Mouse (Mus musculus) testis, postnatal 10 days (tissue): ENCODE measurements at regions not wholly inside any gene's neighbourhood (a gene's known extent, or its start where the extent isn't known, plus 50 kb on each side); places are given as distances from the start of the nearest gene placed in this dataset.
A peak's percentile ranks its signal among the peaks of the same experiment; 100 is the strongest.

Experiments
- DNase-seq: peaks from one replicate; pipeline ENCODE4 v3.0.0; 2021; ENCODE audit warnings: low spot score

DNA sequence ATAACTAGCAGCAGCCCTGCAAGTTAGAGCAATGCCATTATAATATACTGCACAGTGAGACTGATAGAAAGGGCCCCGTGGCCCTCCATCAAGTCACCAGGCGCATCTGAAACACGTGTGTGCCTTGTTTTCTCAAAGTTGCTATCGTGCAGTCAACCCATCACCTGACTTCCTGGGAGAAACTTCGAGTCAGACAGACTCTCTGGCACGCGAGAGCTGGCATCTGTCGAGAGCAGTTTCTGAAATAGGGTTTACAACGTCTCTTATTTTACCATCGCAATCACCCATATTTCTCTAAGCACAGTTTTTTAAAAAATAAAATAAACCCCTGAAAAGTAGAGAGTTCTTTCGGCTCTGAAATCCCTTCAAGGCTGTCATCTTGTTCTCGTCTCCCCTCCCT, 169.8 kb downstream of the 3110018I06Rik start:
- no peak for DNase-seq

GRCm38 (mm10) chr12:107658821-107659220, 170.4 kb downstream of the 3110018I06Rik start:
- DNase-seq: no peak

- no peak for DNase-seq
Observed at GRCm38 (mm10) chr12:107662624-107663023, 174.2 kb downstream of the 3110018I06Rik start.

DNA sequence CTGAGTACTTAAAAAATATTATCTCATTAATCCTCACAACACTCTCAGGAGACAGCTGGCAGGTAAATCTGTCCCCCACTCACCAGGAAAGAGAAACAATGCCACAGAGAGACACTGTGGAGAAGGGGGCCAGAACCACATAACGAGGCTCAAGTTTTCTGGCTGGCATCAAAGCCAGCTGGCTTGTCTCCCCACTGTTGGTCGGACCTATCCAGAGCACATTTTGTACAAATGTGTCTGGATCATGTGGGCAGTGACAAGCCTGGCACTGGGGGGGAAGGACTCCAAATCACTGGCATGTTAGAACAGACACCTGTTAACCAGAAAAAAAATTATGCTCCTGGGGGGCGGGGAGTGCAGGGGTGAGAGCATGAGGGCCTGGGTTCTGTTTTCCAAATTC, 179.4 kb downstream of the 3110018I06Rik start:
- DNase-seq: no peak

GRCm38 (mm10) chr12:107669046-107669445, 180.6 kb downstream of the 3110018I06Rik start:
- DNase-seq: no peak

DNA sequence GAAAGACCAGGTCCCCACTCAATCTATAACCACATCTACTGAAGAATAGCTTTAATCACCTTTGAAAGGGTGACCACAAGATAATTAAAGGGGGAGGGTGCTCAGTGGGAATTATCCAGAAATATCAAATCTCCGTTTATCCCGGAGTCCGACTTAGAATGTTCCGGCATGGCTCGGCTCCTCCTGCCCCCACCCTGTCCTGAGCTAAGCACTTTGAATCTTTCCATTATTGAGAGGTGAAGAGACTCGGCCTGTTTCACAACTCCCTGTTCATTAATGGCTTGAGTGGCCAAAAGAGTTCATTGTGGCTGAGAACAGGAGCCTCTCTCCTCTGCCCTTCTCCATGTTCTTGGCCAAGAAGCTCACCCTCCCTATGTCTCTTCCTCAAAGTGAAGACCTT, 181.0 kb downstream of the 3110018I06Rik start:
- no peak for DNase-seq

DNA sequence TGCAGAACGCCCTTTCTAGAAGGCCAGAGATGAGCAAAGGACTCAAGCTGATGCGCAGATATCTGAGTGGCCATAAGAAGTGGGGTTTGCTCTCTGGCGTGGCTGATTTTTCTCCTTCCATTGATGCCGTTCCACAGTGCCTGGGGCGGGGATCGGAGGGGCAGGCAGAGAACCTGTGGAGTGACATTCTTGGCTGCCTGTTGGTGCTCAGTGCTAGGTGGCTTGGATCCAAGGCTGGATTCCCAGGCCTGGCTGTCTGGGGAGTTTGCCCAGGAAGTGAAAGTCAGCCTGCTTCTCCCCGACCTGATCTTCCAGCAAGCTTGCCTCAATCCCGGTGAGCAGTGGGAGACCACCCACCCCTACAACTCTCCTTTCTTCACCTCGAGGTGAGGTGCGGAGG, 181.5 kb downstream of the 3110018I06Rik start:
- DNase-seq: no peak

- no peak for DNase-seq
Observed at GRCm38 (mm10) chr12:107677076-107677475, 188.6 kb downstream of the 3110018I06Rik start.

GRCm38 (mm10) chr12:107687447-107687846, 199.0 kb downstream of the 3110018I06Rik start:
- no peak for DNase-seq

GRCm38 (mm10) chr12:107689418-107689817, 201.0 kb downstream of the 3110018I06Rik start:
- DNase-seq: no peak

- DNase-seq: no peak
Observed at GRCm38 (mm10) chr12:107690061-107690460, 201.6 kb downstream of the 3110018I06Rik start.

DNA sequence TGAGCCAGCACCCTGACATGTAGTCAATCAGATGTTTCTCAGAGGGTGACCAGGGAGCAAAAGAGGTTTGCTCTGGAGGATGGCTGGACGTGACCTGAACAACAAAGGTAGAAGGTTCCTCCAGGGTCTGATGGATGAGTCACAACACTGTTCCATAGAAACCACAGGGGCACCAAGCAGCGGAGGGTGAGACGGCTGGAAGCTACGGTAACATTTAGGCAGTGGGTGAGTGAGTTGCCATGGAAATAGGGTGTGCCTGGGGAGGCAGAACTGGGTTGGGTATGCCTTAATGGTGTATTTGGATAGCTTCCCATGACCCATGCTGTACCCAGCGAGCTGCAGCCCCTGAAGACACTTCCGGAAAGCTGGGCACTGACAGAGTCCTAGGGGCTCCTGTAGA, 205.3 kb downstream of the 3110018I06Rik start:
- DNase-seq: no peak

DNA sequence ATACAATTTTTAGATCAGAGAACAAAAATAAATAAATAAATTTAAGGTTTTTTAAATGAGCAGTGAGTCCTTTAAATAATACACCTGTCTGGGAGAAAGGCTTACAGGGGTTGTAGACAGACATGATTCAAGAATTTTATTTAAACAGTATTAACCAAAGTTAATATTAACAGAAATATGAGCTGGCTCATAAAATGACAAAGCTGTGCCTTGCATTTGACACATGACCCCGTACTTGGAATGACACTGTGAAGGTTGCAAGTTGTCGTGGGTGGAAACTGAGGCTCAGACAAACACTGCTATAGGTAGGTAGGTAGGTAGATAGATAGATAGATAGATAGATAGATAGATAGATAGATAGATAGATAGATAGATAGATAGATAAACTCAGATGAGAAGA, 206.6 kb downstream of the 3110018I06Rik start:
- DNase-seq: no peak

DNA sequence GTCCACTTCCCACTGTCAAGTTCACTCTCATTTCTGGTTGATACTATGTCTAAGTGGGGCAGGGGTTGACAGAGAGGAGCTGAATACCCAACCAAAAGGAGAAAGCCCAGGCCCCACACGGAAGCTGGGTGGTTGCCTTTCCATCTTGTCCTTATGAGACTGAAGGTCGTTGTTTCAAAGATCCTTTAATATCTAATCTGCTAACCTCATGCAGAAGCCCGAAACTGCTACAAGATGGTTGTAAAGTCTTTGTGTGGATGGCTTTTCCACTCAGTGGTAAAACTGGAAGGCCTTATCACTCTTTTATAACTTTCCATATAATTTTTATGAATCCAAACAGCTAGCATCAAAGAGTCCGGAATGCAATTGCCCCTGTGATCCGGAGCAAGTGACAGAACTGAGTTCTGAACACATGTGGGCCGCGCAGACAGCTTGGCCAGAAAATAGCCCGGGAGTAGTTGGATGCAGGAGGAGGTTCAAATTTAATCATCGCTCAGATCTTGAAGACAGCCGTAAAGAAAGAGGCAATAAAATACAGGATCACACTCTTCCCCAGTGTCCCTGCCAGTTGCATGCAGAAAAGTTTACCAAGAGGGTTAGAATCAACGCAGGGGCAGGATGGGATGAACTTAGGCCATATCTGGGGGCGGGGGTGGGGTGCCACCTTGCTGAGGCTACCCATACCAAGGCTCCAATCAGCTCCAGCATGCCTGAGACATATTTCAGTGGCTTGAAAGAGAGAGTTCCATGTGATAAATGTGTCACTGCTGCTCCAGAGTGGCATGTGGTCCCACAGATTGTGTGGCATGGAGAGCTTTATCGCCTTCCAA, 207.2 kb downstream of the 3110018I06Rik start:
- DNase-seq: no peak

GRCm38 (mm10) chr12:107700317-107700716, 211.9 kb downstream of the 3110018I06Rik start:
- no peak for DNase-seq

- no peak for DNase-seq
Observed at GRCm38 (mm10) chr12:107700868-107701597, 212.6 kb downstream of the 3110018I06Rik start.

DNA sequence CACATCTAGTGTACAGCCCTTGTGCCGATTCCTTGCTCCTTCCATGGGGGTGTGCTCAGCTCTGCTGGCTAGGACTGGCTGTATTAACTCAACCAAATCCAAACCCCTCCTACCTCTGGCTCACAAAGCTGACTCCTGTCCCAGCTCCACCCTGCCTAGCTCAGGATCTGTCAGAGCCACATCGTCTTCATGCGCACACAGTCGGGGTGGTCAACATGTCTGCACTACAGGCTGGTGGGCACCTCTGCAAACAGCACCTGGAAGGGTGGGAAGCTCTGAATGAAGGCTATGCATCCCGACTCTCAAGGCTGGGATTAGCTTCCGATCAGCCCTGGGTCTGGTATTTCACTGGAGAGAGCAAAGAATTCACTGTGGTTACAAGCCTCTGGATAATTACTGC, 220.4 kb downstream of the 3110018I06Rik start:
- DNase-seq: no peak

- DNase-seq: no peak
Observed at GRCm38 (mm10) chr12:107711017-107711416, 222.6 kb downstream of the 3110018I06Rik start.

DNA sequence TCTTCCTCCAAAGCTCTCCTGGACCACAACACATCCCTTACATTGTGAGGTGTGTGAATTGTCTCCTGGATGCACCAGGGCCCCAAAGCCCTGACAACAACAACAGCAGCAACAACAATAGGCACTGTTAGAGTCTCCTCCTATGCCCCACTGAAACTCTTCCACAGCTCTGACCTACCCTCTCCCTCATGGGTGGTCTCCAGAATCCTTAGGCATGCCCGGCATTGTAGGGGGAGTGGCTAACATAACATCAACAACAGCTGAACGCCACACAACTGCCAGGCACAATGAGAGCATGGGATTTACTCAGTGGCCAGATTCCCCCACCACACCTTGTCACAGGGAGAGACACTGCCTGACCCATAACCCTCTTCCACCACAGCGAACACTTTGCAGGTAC, 223.2 kb downstream of the 3110018I06Rik start:
- DNase-seq: no peak

DNA sequence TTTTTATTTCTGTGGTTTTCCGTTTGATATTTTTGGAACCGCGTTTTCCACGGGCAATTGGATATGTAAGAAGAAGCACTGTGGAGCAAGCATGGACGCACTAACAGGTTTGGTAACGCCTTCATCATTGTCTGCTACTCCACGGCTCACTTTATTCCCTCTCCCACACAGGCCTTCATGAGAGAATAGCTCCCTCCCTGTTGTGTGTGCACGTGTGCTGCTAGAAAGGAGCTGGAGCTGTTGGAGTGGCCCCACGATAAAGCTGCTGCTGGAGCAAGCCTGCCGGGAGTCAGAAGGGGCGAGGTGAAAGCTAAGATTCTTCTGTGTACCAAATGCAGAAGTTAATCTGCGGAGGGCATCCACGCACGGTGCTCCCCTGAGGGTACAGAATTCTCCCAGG, 224.8 kb downstream of the 3110018I06Rik start:
- no peak for DNase-seq

GRCm38 (mm10) chr12:107714846-107715245, 226.4 kb downstream of the 3110018I06Rik start:
- DNase-seq: no peak

DNA sequence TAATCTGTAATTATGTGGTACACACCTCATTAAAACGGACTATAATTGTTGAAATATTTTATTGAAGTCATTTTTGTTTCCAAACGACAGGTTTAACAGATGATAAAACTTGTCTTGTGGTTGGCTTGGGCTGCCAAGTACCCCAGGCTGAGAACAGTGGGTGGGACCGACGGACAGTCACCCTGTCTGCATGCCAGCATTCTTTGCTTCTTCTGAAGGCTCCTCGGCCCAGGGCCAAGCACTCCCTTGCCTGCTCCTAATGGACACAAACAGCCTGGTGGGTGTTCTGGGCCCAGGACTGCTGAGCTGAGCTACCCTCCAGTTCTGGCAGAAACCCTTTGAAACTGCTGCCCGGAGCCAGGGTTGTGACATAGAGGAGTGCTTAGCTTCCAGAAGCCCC, 227.4 kb downstream of the 3110018I06Rik start:
- peak; percentile 68 for DNase-seq

GRCm38 (mm10) chr12:107720941-107721340, 232.5 kb downstream of the 3110018I06Rik start:
- no peak for DNase-seq
